Mouse (Mus musculus) embryonic facial prominence, embryonic 10.5 days (tissue): ENCODE results near the gene Gbp10. TPM values are rescaled to one million over a fixed set of nuclear protein-coding genes. Genes with fewer than 3 reads are reported as not detected.

Source experiments
- DNase-seq: peaks from one replicate; pipeline ENCODE4 v3.0.0-alpha.2; 2017; ENCODE audit warnings: low spot score
- H3K27ac ChIP-seq: fragments of 300-500 bp; sonication (generic); replicated peaks from 2 replicates; pipeline ENCODE4 v1.5.1; 2016; ENCODE audit warnings: mild to moderate bottlenecking
- H3K27me3 ChIP-seq: fragments of 300-500 bp; sonication (generic); replicated peaks from 2 replicates; pipeline ENCODE4 v1.6.1; 2016; ENCODE audit warnings: low read depth, mild to moderate bottlenecking; ENCODE audit not compliant: poor library complexity, severe bottlenecking
- H3K36me3 ChIP-seq: fragments of 300-500 bp; sonication (generic); replicated peaks from 2 replicates; pipeline ENCODE4 v1.6.1; 2016; ENCODE audit warnings: mild to moderate bottlenecking, moderate library complexity
- H3K4me1 ChIP-seq: fragments of 300-500 bp; sonication (generic); 2 replicates; pipeline ENCODE4 v1.6.1; 2016
- H3K4me3 ChIP-seq: fragments of 300-500 bp; sonication (generic); 2 replicates; pipeline ENCODE4 v1.5.1; 2016; ENCODE audit warnings: mild to moderate bottlenecking, moderate library complexity
- H3K9me3 ChIP-seq: fragments of 300-500 bp; sonication (generic); 2 replicates; pipeline ENCODE4 v1.6.1; 2016; ENCODE audit warnings: mild to moderate bottlenecking
- polyA plus RNA-seq: library from polyadenylated mRNA; unstranded; fragments of >200 nt; fragmentation: Nextera tagmentation; extraction: Ambion mirVana; gene quantifications from 2 replicates; pipeline ENCODE4 v1.2.1, GENCODE M21; 2016

Gbp10 gene
- polyA plus RNA-seq, 1 experiment from 2014 or later, result 0.10 TPM

DNA sequence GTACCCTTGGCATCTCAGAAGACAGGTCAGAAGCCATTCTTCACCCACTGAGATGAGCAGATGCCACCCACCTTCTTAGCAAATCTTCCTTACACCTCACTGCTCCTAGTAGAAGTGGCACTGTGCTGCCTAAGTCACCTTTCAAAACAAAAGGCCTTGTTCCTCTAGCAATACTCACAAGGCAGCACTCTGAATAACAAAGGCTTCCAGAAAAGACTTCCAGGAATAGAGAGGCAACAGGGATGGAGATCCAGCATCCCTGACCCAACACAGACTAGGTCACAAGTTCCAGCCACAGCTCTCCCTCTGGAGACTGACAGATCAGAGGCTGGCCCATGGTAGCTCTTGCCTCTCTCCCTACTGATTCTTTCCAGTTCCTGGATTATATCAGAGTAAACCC, 57.9 kb downstream of the Gbp10 start:
- Histone ChIP-seq H3K36me3 (no peaks in the 10 kb centered on the region), H3K27ac (no peak overlapping the region), H3K9me3 (no peaks in the 10 kb centered on the region), H3K27me3 (no peaks in the 10 kb centered on the region), H3K4me3 (no peak overlapping the region), H3K4me1 (no peaks in the 10 kb centered on the region)
- DNase-seq, result no peak

Other genes with a start within 250 kb of the Gbp10 start
- gene Gbp9, start 100.0 kb downstream of the Gbp10 start, polyA plus RNA-seq, result 0.77 and 0.85 TPM in 2 replicates
- gene Gbp8, start 100.0 kb downstream of the Gbp10 start, polyA plus RNA-seq, result 0.29 and 0.70 TPM in 2 replicates
- 0.21 and 0.40 TPM in 2 replicates for gene Gbp4, start 99.9 kb downstream of the Gbp10 start, polyA plus RNA-seq
- not detected in 2 replicates for gene Gm43302, start 54.2 kb upstream of the Gbp10 start, polyA plus RNA-seq
- 0.24 and 0.47 TPM in 2 replicates for gene Gbp6, start 54.2 kb upstream of the Gbp10 start, polyA plus RNA-seq
- 6.1 and 6.4 TPM in 2 replicates for gene Lrrc8b, start 176.2 kb upstream of the Gbp10 start, polyA plus RNA-seq